Mouse (Mus musculus): ENCODE data around the gene Mrpl52. TPM values are rescaled to one million over a fixed set of nuclear protein-coding genes. Genes with fewer than 3 reads are reported as not detected.

Gene Mrpl52
- polyA plus RNA-seq, 1 experiment from 2014 or later = 303 TPM

DNA sequence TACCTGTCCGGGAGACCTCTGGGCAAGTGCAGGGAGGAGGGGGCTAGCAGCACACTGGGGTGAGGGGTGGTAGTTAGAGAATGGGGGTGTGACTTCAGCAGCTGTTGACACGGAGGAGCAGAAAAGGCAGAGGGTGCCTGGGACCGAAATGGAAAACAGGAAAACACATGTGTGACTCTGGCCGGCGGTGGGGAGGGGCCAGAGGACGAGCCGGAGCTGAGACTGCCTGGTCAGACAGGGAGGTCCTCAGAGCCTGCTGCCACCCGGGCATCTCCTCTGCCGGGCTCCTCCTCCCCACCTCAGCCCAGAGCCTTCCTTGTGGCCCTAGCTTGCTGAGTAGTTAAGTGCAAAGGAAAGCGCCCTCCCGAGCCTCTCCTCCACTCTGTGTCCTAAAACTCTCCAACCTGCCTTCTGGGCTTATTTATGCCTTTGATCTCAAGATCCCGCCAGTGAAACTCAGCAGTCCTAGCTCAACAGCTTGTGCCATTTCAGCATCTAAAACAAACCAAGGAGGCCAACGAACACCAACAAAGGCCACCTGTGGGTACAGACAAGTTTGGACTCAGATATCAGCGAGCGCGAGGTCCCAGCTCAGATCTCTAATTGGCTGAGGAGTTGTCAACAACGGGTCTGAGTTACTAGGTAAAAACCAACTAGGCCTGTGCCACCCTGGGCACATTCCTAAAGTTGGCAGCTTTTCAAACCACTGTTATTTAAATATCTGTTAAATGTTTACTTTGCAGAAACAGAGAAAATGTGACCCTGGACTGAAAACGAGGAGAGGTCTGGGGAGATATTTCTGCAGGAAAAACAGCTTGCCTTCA lies 12.6 kb upstream of the Mrpl52 start:
- Histone ChIP-seq H3K4me2 (peak overlapping the region; percentile 40), H3K9me3 (replicated peaks) (no peaks in the 10 kb centered on the region), H3K9ac (replicated peaks) (no peak overlapping the region), H3K4me3 (replicated peaks) (peak overlapping the region; percentile 4; the same call in 1 of the 2 replicates), H3K27ac (replicated peaks) (no peak overlapping the region), H3K27me3 (replicated peaks) (peaks cover 28% of the 10 kb centered on the region), H3K36me3 (no peaks in the 10 kb centered on the region), H3K4me1 (peaks cover 22% of the 10 kb centered on the region)
- ATAC-seq (ENCODE audit: low FRiP score) = peak; percentile 15; the same call in 1 of the 2 replicates
- WGBS = 13% methylated on average over 18 of the region's 18 CpGs

DNA sequence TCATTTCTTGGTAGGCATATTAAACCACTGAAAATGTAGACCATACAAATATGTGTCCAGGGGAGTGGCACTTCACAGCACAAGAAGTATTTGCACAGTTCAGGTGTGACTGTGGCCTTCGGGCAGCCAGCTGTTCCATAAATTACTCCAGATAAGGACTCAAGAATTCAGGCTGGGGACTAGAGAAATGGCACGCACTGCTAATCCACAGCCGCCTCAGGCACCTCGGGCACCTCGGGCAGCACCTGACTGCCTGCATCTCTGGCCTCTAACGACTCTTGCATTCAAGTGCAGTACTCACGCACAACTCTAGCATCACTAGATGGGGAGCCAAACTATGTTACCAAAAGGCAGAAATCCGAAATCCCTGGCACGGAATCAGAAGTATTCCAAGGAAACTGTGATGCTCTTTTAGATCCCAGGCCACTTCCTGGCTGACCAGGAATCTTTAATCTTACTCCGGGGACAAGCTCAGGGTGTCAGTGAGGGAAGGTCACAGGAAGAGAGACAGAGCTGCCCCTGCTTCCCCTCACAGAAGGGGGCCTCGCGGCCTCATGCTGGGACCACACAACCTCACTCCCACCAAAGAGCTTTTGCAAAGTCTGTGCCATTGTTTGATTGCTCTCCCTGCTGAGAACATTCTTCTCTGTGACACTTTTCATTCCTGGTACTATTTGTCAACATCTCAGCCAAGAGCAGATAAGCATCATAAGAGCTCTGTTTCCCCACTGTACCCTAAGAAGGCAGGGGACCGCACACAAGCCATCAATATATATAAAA lies 11.3 kb upstream of the Mrpl52 start:
- 11% methylated on average over 13 of the region's 13 CpGs for WGBS
- no peak for ATAC-seq (ENCODE audit: low FRiP score)
- Histone ChIP-seq H3K4me1 (peaks cover 16% of the 10 kb centered on the region; the same call in 1 of the 2 replicates), H3K9ac (replicated peaks) (no peak overlapping the region), H3K4me3 (replicated peaks) (no peak overlapping the region), H3K27ac (replicated peaks) (no peak overlapping the region), H3K36me3 (no peaks in the 10 kb centered on the region), H3K4me2 (no peak overlapping the region), H3K9me3 (replicated peaks) (no peaks in the 10 kb centered on the region), H3K27me3 (replicated peaks) (peaks cover 28% of the 10 kb centered on the region)

DNA sequence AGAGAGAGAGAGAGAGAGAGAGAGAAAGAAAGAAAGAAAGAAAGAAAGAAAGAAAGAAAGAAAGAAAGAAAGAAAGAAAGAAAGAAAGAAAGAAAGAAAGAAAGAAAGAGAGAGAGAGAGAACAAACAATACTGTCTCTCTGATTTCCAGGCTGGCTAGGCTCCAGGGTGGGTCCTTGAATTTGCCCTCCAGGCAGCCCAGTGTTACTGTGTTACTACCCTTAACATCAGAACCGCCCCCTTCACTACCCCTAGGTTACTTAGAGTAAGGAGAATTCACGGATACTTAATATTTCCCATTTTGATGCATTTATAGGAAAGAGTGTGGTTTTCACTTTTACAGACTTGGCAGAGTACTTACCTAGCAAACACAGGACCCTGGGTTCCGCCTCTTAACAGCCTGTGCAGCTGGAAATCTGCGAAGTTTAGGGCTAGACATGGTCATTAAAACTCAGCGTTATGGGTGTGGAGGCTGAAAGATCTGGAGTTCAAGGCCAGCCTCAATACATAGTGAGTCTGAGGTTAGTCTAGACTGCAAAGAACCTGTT lies 10.4 kb upstream of the Mrpl52 start:
- ATAC-seq (ENCODE audit: low FRiP score) = no peak
- H3K4me2 ChIP-seq = no peak overlapping the region
- H3K27ac ChIP-seq (replicated peaks) = no peak overlapping the region
- H3K4me1 ChIP-seq = peaks cover 16% of the 10 kb centered on the region; the same call in 1 of the 2 replicates
- H3K9ac ChIP-seq (replicated peaks) = no peak overlapping the region
- 34% methylated on average over 5 of the region's 5 CpGs for WGBS
- H3K9me3 ChIP-seq (replicated peaks) = no peaks in the 10 kb centered on the region
- peaks cover 28% of the 10 kb centered on the region for H3K27me3 ChIP-seq (replicated peaks)
- no peaks in the 10 kb centered on the region for H3K36me3 ChIP-seq
- no peak overlapping the region for H3K4me3 ChIP-seq (replicated peaks)

DNA sequence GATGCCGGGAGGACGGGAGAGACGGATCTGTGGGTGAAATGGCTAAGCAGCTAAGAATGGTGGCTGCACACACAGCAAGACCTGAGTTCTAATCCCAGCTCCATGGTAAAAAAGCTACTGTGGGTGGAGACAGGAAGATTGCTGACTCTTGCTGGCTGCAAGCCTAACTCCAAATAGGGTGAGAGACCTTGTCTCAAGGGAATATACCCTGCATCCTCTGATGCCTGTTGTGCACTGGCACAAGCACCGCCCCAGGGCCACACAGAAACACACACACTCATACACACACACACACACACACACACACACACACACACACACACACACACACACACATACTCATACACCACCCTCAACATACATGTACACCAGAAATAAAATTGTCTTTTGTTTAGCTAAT lies 9.9 kb upstream of the Mrpl52 start:
- Histone ChIP-seq H3K4me3 (replicated peaks) (no peak overlapping the region), H3K4me2 (no peak overlapping the region), H3K9ac (replicated peaks) (no peak overlapping the region), H3K27ac (replicated peaks) (no peak overlapping the region), H3K4me1 (peaks cover 16% of the 10 kb centered on the region; the same call in 1 of the 2 replicates), H3K36me3 (no peaks in the 10 kb centered on the region), H3K9me3 (replicated peaks) (no peaks in the 10 kb centered on the region), H3K27me3 (replicated peaks) (peaks cover 28% of the 10 kb centered on the region)
- WGBS = 64% methylated on average over 4 of the region's 4 CpGs
- no peak for ATAC-seq (ENCODE audit: low FRiP score)

DNA sequence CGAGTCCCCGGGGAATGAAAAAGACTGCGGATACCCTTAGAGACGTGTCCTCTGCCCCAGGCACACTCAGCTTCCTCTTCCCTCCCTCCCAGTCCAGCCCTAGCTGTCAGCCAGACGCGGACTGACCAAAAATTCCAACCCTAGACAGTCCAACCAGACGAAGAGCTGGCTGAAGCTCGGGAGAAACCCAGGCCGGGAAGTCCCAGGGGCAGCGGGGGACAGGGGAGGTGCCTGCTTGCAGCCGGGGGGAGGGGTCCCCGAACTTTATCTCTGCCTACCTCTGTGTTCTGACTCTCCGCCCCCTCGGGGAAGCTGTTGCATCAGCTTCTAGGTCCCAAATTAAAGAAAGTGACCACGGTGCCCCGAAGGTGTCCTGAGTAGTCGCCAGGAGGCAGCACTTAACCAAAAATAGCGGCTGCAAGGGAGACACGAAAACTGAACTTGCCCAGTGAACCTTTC lies 9.1 kb upstream of the Mrpl52 start, which contains the start of gene Slc7a7:
Gene Slc7a7 (minus strand): TSS at position 158 of the 459 bp plus-strand sequence.
- H3K27ac ChIP-seq (replicated peaks) = no peak within 1 kb of the TSS
- no peak within 1 kb of the TSS for H3K4me3 ChIP-seq (replicated peaks)
- no peaks in the 10 kb centered on the region for H3K9me3 ChIP-seq (replicated peaks)
- H3K4me1 ChIP-seq = peaks cover 16% of the 10 kb centered on the region; the same call in 1 of the 2 replicates
- no peak within 1 kb of the TSS for H3K9ac ChIP-seq (replicated peaks)
- no peak for ATAC-seq (ENCODE audit: low FRiP score)
- H3K27me3 ChIP-seq (replicated peaks) = peaks cover 28% of the 10 kb centered on the region
- no peaks in the 10 kb centered on the region for H3K36me3 ChIP-seq
- peak within 1 kb of the TSS; percentile 20; the same call in 1 of the 2 replicates for H3K4me2 ChIP-seq
- 10% methylated on average over 19 of the region's 19 CpGs for WGBS

DNA sequence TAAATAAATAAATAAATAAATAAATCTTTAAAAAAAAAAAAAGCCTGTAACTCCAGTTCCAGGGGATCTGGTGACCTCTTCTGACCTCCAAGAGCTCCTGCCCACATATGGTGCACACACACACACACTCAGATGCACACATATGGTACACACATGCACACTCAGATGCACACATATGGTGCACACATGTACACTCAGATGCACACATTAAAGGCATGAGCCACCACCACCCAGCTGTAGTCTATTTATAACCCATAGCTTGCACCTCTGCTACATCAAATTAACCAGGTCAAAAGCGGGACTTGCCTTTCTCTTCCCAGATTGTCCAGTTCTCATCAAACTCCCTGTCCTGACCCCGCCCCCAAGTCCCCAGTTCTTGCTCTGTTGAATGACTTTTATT lies 5.7 kb upstream of the Mrpl52 start:
- H3K9ac ChIP-seq (replicated peaks) = no peak overlapping the region
- no peak overlapping the region for H3K4me2 ChIP-seq
- peaks cover 11% of the 10 kb centered on the region for H3K27me3 ChIP-seq (replicated peaks)
- WGBS = 90% methylated on average over 2 of the region's 2 CpGs
- H3K9me3 ChIP-seq (replicated peaks) = no peaks in the 10 kb centered on the region; the same call in 1 of the 2 replicates
- H3K4me1 ChIP-seq = peaks cover 13% of the 10 kb centered on the region
- no peak overlapping the region for H3K27ac ChIP-seq (replicated peaks)
- no peak overlapping the region for H3K4me3 ChIP-seq (replicated peaks)
- ATAC-seq (ENCODE audit: low FRiP score) = no peak
- no peaks in the 10 kb centered on the region for H3K36me3 ChIP-seq

DNA sequence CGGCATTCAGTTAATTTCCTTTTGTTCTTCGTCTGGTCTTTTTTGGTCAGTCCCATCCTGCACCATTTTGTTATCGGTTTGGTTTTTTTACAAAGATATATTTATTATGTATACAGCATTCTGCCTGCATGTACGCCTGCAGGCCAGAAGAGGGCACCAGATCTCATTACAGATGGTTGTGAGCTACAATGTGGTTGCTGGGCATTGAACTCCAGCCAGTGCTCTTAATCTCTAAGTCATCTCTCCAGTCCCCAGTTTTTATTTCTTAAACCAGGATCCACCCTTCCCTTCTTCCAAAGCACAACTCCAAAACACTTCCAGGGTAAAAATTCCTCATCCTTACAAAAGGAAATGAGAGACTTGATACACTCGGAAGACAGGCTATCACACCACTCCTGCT lies 3.3 kb upstream of the Mrpl52 start:
- Histone ChIP-seq H3K4me1 (peaks cover 23% of the 10 kb centered on the region), H3K27me3 (replicated peaks) (no peaks in the 10 kb centered on the region), H3K9me3 (replicated peaks) (no peaks in the 10 kb centered on the region; the same call in 1 of the 2 replicates), H3K27ac (replicated peaks) (no peak overlapping the region), H3K4me2 (no peak overlapping the region), H3K9ac (replicated peaks) (no peak overlapping the region), H3K4me3 (replicated peaks) (no peak overlapping the region), H3K36me3 (0 out of 2 replicates have a peak, but pooled peaks cover under 1% of the 10 kb centered on the region)
- no peak for ATAC-seq (ENCODE audit: low FRiP score)
- 59% methylated on average over 5 of the region's 5 CpGs for WGBS

DNA sequence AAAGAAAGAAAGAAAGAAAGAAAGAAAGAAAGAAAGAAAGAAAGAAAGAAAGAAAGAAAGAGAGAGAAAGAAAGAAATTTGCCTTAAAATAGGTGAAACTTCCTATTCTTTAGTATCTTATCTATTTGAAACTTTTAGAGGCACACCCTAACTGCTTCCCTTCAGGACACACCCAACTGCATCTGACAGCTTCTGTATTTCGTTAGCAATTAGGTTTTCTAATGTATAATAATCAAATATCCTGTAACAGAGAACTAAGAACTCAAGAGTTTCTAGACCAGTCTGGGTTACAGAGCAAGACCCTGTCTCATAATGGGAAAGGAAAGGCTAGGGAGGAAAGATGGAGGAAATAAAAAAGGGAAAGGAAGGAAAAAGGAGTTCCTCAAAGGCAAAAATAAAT lies 2.1 kb upstream of the Mrpl52 start:
- ATAC-seq (ENCODE audit: low FRiP score) = no peak
- Histone ChIP-seq H3K27me3 (replicated peaks) (no peaks in the 10 kb centered on the region), H3K4me1 (peaks cover 31% of the 10 kb centered on the region), H3K4me2 (no peak overlapping the region), H3K36me3 (peaks cover 10% of the 10 kb centered on the region; the same call in 1 of the 2 replicates), H3K27ac (replicated peaks) (no peak overlapping the region), H3K9ac (replicated peaks) (no peak overlapping the region), H3K4me3 (replicated peaks) (no peak overlapping the region), H3K9me3 (replicated peaks) (no peaks in the 10 kb centered on the region; the same call in 1 of the 2 replicates)
- WGBS = 98% methylated on average over 1 of the region's 1 CpGs

DNA sequence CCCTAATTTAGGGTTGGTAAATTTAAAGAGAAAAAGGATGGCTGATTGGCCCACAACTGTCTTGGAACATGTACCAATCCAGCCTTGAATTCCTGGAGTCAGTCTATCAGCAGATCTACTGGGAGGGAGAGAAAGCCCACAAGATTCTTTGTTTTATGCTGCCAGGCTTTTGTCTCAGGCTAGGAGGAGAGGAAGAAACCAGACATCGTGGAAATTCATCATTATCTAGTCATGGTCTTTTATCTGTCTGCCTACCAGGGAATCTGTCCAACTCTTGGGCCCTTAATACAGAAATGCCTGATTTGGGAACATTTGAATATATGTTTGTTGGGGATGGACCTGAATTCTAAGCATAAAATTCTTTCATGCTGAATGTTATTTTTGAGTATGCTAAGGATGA lies 1.2 kb upstream of the Mrpl52 start:
- H3K27ac ChIP-seq (replicated peaks) = no peak overlapping the region
- H3K27me3 ChIP-seq (replicated peaks) = peaks cover 8% of the 10 kb centered on the region; the same call in 1 of the 2 replicates
- H3K9me3 ChIP-seq (replicated peaks) = no peaks in the 10 kb centered on the region; the same call in 1 of the 2 replicates
- no peak overlapping the region for H3K9ac ChIP-seq (replicated peaks)
- no peak for ATAC-seq (ENCODE audit: low FRiP score)
- peak overlapping the region; percentile 66 for H3K4me2 ChIP-seq
- H3K4me1 ChIP-seq = peaks cover 39% of the 10 kb centered on the region
- 90% methylated on average over 1 of the region's 1 CpGs for WGBS
- no peak overlapping the region for H3K4me3 ChIP-seq (replicated peaks)
- H3K36me3 ChIP-seq = peaks cover 13% of the 10 kb centered on the region; the same call in 1 of the 2 replicates

DNA sequence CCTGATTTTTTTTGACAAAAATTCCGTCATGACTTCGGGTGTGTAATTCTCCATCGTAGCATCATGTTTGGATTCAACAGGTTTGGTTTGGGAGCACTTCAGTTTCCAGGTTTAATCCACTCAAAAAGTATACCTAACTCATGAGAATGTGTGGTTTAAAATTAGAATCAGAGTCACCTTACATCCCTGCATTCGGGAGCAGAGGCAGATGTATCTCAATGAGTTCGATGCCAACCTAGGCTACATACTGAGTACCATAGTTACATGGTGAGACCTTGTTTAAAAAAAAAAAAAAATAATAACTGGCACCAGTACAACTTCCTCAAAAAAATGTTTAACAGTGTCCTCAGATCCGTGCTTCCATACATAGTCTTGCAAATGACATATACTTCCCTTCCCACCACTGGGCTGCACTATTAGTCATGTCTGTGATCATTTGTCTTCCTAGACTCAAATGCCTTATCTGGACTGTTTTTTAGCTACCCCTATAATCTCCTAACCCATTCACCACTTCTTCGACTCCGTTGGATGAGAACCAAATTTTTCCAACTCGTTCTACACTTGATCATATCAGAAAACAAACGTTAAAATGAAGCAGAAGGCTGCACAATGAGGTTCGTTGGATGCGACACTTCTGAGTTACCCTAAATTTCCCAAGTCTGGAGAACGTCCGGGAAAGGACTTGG lies 563 bp upstream of the Mrpl52 start:
- WGBS = 33% methylated on average over 14 of the region's 14 CpGs
- H3K27ac ChIP-seq (replicated peaks) = peak overlapping the region; percentile 94
- peak; percentile 39; the same call in 1 of the 2 replicates for ATAC-seq (ENCODE audit: low FRiP score)
- H3K4me3 ChIP-seq (replicated peaks) = peak overlapping the region; percentile 89
- H3K9me3 ChIP-seq (replicated peaks) = no peaks in the 10 kb centered on the region; the same call in 1 of the 2 replicates
- H3K36me3 ChIP-seq = peaks cover 13% of the 10 kb centered on the region; the same call in 1 of the 2 replicates
- peak overlapping the region; percentile 66 for H3K4me2 ChIP-seq
- H3K27me3 ChIP-seq (replicated peaks) = peaks cover 8% of the 10 kb centered on the region; the same call in 1 of the 2 replicates
- peak overlapping the region; percentile 83 for H3K9ac ChIP-seq (replicated peaks)
- peaks cover 45% of the 10 kb centered on the region for H3K4me1 ChIP-seq
